Mouse (Mus musculus): ENCODE data around the gene Fastkd5. TPM values are rescaled to one million over a fixed set of nuclear protein-coding genes. Genes with fewer than 3 reads are reported as not detected.

Gene Fastkd5
- polyA plus RNA-seq, 1 experiment = 6.9 TPM

GRCm38 (mm10) chr2:130618972-130619371, 10.9 kb downstream of the Fastkd5 start:
- TF ChIP-seq MYOG (IDR thresholded peaks at IDR 0.05; ENCODE audit: control insufficient read depth, extremely low read depth, insufficient read length) = no peak
- TF ChIP-seq CEBPB (IDR thresholded peaks at IDR 0.05; ENCODE audit: low read depth) = no peak
- TF ChIP-seq CTCF (IDR thresholded peaks at IDR 0.05; ENCODE audit: control insufficient read depth, insufficient read depth, insufficient read length) = no peak
- TF ChIP-seq FOSL1 (IDR thresholded peaks at IDR 0.05; ENCODE audit: insufficient read depth, low read length, poor library complexity, severe bottlenecking) = no peak
- TF ChIP-seq USF1 (IDR thresholded peaks at IDR 0.05; ENCODE audit: low read depth) = no peak
- TF ChIP-seq MYOD1 (IDR thresholded peaks at IDR 0.05; ENCODE audit: control insufficient read depth, insufficient read length, low read depth) = no peak
- no peak for TF ChIP-seq MAX (IDR thresholded peaks at IDR 0.05)
- H3K36me3 ChIP-seq (ENCODE audit: control insufficient read depth, insufficient read depth) = peaks cover 58% of the 10 kb centered on the region
- H3K79me2 ChIP-seq (ENCODE audit: control insufficient read depth, insufficient read depth) = peaks cover 50% of the 10 kb centered on the region
- H3ac ChIP-seq (ENCODE audit: control insufficient read depth, insufficient read length, low read depth) = no peak overlapping the region
- peaks cover 25% of the 10 kb centered on the region for H3K79me3 ChIP-seq (ENCODE audit: low read depth)
- no peaks in the 10 kb centered on the region for H3K27me3 ChIP-seq (ENCODE audit: control insufficient read depth, insufficient read depth, insufficient read length)
- H3K4me3 ChIP-seq (ENCODE audit: insufficient read depth, poor library complexity, severe bottlenecking) = no peak overlapping the region

GRCm38 (mm10) chr2:130613091-130613490, 16.7 kb downstream of the Fastkd5 start:
- Histone ChIP-seq H3K4me3 (ENCODE audit: insufficient read depth, poor library complexity, severe bottlenecking) (no peak overlapping the region), H3K36me3 (ENCODE audit: control insufficient read depth, insufficient read depth) (peaks cover 36% of the 10 kb centered on the region), H3ac (ENCODE audit: control insufficient read depth, insufficient read length, low read depth) (no peak overlapping the region), H3K79me3 (ENCODE audit: low read depth) (peaks cover 2% of the 10 kb centered on the region), H3K79me2 (ENCODE audit: control insufficient read depth, insufficient read depth) (no peaks in the 10 kb centered on the region), H3K27me3 (ENCODE audit: control insufficient read depth, insufficient read depth, insufficient read length) (no peaks in the 10 kb centered on the region)
- TF ChIP-seq MYOD1 (IDR thresholded peaks at IDR 0.05; ENCODE audit: control insufficient read depth, insufficient read length, low read depth) (no peak), CTCF (IDR thresholded peaks at IDR 0.05; ENCODE audit: control insufficient read depth, insufficient read depth, insufficient read length) (no peak), MAX (IDR thresholded peaks at IDR 0.05) (no peak), FOSL1 (IDR thresholded peaks at IDR 0.05; ENCODE audit: insufficient read depth, low read length, poor library complexity, severe bottlenecking) (no peak), CEBPB (IDR thresholded peaks at IDR 0.05; ENCODE audit: low read depth) (no peak), MYOG (IDR thresholded peaks at IDR 0.05; ENCODE audit: control insufficient read depth, extremely low read depth, insufficient read length) (no peak), USF1 (IDR thresholded peaks at IDR 0.05; ENCODE audit: low read depth) (no peak)

DNA sequence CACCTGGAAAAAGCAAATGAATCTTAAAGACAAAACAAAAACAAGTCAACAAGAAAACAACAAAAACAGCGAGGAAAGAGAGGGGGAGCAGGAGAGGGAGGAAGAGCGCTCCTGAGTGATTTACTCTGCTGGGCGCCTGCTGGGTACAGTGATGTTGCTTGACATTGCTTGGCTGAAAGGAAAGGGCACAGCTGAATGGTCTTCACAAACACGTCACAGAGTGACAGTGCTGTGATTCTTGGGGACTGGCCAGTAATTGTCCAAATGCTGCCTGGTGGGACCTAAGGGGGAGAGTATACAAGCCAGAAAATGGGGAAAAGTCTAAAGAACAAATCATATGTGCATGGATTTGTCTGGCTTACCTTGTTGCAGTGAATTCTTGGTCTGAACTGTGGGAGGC, 27.6 kb downstream of the Fastkd5 start:
- Histone ChIP-seq H3K36me3 (ENCODE audit: control insufficient read depth, insufficient read depth) (peaks cover 45% of the 10 kb centered on the region), H3ac (ENCODE audit: control insufficient read depth, insufficient read length, low read depth) (no peak overlapping the region), H3K79me2 (ENCODE audit: control insufficient read depth, insufficient read depth) (no peaks in the 10 kb centered on the region), H3K79me3 (ENCODE audit: low read depth) (no peaks in the 10 kb centered on the region), H3K27me3 (ENCODE audit: control insufficient read depth, insufficient read depth, insufficient read length) (no peaks in the 10 kb centered on the region), H3K4me3 (ENCODE audit: insufficient read depth, poor library complexity, severe bottlenecking) (no peak overlapping the region)
- TF ChIP-seq MAX (IDR thresholded peaks at IDR 0.05) (no peak), CTCF (IDR thresholded peaks at IDR 0.05; ENCODE audit: control insufficient read depth, insufficient read depth, insufficient read length) (no peak), CEBPB (IDR thresholded peaks at IDR 0.05; ENCODE audit: low read depth) (no peak), MYOD1 (IDR thresholded peaks at IDR 0.05; ENCODE audit: control insufficient read depth, insufficient read length, low read depth) (no peak), USF1 (IDR thresholded peaks at IDR 0.05; ENCODE audit: low read depth) (no peak), MYOG (IDR thresholded peaks at IDR 0.05; ENCODE audit: control insufficient read depth, extremely low read depth, insufficient read length) (no peak), FOSL1 (IDR thresholded peaks at IDR 0.05; ENCODE audit: insufficient read depth, low read length, poor library complexity, severe bottlenecking) (no peak)

- no peak overlapping the region for H3K4me3 ChIP-seq (ENCODE audit: insufficient read depth, poor library complexity, severe bottlenecking)
- H3ac ChIP-seq (ENCODE audit: control insufficient read depth, insufficient read length, low read depth) = no peak overlapping the region
- no peaks in the 10 kb centered on the region for H3K79me2 ChIP-seq (ENCODE audit: control insufficient read depth, insufficient read depth)
- TF ChIP-seq MYOG (IDR thresholded peaks at IDR 0.05; ENCODE audit: control insufficient read depth, extremely low read depth, insufficient read length) = no peak
- TF ChIP-seq MYOD1 (IDR thresholded peaks at IDR 0.05; ENCODE audit: control insufficient read depth, insufficient read length, low read depth) = no peak
- no peak for TF ChIP-seq CEBPB (IDR thresholded peaks at IDR 0.05; ENCODE audit: low read depth)
- TF ChIP-seq FOSL1 (IDR thresholded peaks at IDR 0.05; ENCODE audit: insufficient read depth, low read length, poor library complexity, severe bottlenecking) = no peak
- no peaks in the 10 kb centered on the region for H3K27me3 ChIP-seq (ENCODE audit: control insufficient read depth, insufficient read depth, insufficient read length)
- H3K36me3 ChIP-seq (ENCODE audit: control insufficient read depth, insufficient read depth) = peaks cover 57% of the 10 kb centered on the region
- H3K79me3 ChIP-seq (ENCODE audit: low read depth) = no peaks in the 10 kb centered on the region
Measured at GRCm38 (mm10) chr2:130598399-130598798, 31.4 kb downstream of the Fastkd5 start.

DNA sequence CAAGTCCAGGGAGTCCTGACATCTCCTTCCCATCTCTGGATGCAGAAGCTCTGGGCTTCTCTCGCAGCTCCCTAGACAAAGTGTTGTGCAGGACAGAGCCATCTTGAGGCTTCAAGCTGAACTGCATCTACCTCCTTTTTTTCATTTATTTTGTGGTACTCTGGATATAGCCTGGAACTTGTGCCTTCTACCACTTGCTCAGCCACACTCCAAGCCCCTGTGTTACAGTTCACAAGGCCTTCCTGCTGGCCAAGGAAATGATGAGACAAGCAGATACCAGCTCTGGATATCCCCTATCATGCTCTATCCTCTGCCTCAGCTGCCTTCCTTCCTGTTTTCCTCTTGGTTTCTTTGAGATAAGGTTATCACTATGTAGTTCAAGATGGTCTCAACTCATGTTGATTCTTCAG, 32.2 kb downstream of the Fastkd5 start:
- Histone ChIP-seq H3K79me2 (ENCODE audit: control insufficient read depth, insufficient read depth) (no peaks in the 10 kb centered on the region), H3ac (ENCODE audit: control insufficient read depth, insufficient read length, low read depth) (no peak overlapping the region), H3K4me3 (ENCODE audit: insufficient read depth, poor library complexity, severe bottlenecking) (no peak overlapping the region), H3K36me3 (ENCODE audit: control insufficient read depth, insufficient read depth) (peaks cover 50% of the 10 kb centered on the region), H3K27me3 (ENCODE audit: control insufficient read depth, insufficient read depth, insufficient read length) (no peaks in the 10 kb centered on the region), H3K79me3 (ENCODE audit: low read depth) (no peaks in the 10 kb centered on the region)
- TF ChIP-seq CEBPB (IDR thresholded peaks at IDR 0.05; ENCODE audit: low read depth) (no peak), MYOG (IDR thresholded peaks at IDR 0.05; ENCODE audit: control insufficient read depth, extremely low read depth, insufficient read length) (no peak), FOSL1 (IDR thresholded peaks at IDR 0.05; ENCODE audit: insufficient read depth, low read length, poor library complexity, severe bottlenecking) (no peak)

DNA sequence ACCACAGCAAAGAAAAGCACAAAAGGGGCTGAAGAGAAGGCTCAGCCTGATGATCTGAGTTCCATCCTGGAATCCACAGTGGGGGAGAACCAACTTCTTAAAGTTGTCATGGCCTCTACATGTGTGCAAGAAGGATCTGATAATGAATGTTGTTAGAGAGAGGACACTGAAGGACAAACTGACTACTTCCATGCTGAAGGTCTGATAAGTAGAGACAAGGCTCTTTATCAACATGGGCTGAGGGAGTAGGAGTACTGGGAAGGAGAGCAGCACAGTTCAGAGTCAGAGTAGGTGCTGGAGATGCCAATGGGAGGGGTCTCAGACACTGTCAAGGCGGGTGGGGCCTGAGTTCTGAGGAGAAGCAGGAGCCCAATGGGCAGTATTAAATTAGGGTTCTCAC, 34.2 kb downstream of the Fastkd5 start:
- TF ChIP-seq CTCF (IDR thresholded peaks at IDR 0.05; ENCODE audit: control insufficient read depth, insufficient read depth, insufficient read length) = no peak
- no peak for TF ChIP-seq CEBPB (IDR thresholded peaks at IDR 0.05; ENCODE audit: low read depth)
- no peak for TF ChIP-seq MYOG (IDR thresholded peaks at IDR 0.05; ENCODE audit: control insufficient read depth, extremely low read depth, insufficient read length)
- no peak for TF ChIP-seq FOSL1 (IDR thresholded peaks at IDR 0.05; ENCODE audit: insufficient read depth, low read length, poor library complexity, severe bottlenecking)
- no peak for TF ChIP-seq MYOD1 (IDR thresholded peaks at IDR 0.05; ENCODE audit: control insufficient read depth, insufficient read length, low read depth)
- no peak for TF ChIP-seq MAX (IDR thresholded peaks at IDR 0.05)
- no peak for TF ChIP-seq USF1 (IDR thresholded peaks at IDR 0.05; ENCODE audit: low read depth)
- no peaks in the 10 kb centered on the region for H3K27me3 ChIP-seq (ENCODE audit: control insufficient read depth, insufficient read depth, insufficient read length)
- H3ac ChIP-seq (ENCODE audit: control insufficient read depth, insufficient read length, low read depth) = no peak overlapping the region
- peaks cover 43% of the 10 kb centered on the region for H3K36me3 ChIP-seq (ENCODE audit: control insufficient read depth, insufficient read depth)
- no peaks in the 10 kb centered on the region for H3K79me3 ChIP-seq (ENCODE audit: low read depth)
- H3K79me2 ChIP-seq (ENCODE audit: control insufficient read depth, insufficient read depth) = no peaks in the 10 kb centered on the region
- no peak overlapping the region for H3K4me3 ChIP-seq (ENCODE audit: insufficient read depth, poor library complexity, severe bottlenecking)

Data from C2C12 (cell line).